Mouse (Mus musculus): ENCODE results near the gene Foxk1. TPM values are rescaled to one million over a fixed set of nuclear protein-coding genes. Genes with fewer than 3 reads are reported as not detected.

Foxk1 gene
- polyA plus RNA-seq, 1 experiment from 2014 or later: 1.8 TPM

GRCm38 (mm10) chr5:142421886-142422285, 20.6 kb downstream of the Foxk1 start:
- 72% methylated on average over 5 of the region's 5 CpGs for WGBS (ENCODE audit: insufficient replicate concordance)
- Histone ChIP-seq H3K27ac (no peak overlapping the region), H3K27me3 (no peaks in the 10 kb centered on the region), H3K9me3 (replicated peaks) (no peaks in the 10 kb centered on the region), H3K4me3 (replicated peaks) (no peak overlapping the region), H3K36me3 (peaks cover 14% of the 10 kb centered on the region), H3K9ac (no peak overlapping the region), H3K4me1 (replicated peaks) (peaks cover 57% of the 10 kb centered on the region), H3K4me2 (no peak overlapping the region)
- ATAC-seq (ENCODE audit: low read depth) (no peak), DNase-seq (no peak)

GRCm38 (mm10) chr5:142423141-142423540, 21.8 kb downstream of the Foxk1 start:
- no peak for DNase-seq
- WGBS (ENCODE audit: insufficient replicate concordance): 80% methylated on average over 10 of the region's 10 CpGs
- ATAC-seq (ENCODE audit: low read depth): no peak
- Histone ChIP-seq H3K36me3 (peaks cover 12% of the 10 kb centered on the region), H3K9me3 (replicated peaks) (no peaks in the 10 kb centered on the region), H3K27me3 (no peaks in the 10 kb centered on the region), H3K27ac (no peak overlapping the region), H3K4me3 (replicated peaks) (no peak overlapping the region), H3K4me1 (replicated peaks) (peaks cover 57% of the 10 kb centered on the region), H3K9ac (no peak overlapping the region), H3K4me2 (no peak overlapping the region)

- Histone ChIP-seq H3K4me3 (replicated peaks) (no peak overlapping the region), H3K27ac (no peak overlapping the region), H3K9me3 (replicated peaks) (no peaks in the 10 kb centered on the region), H3K9ac (no peak overlapping the region), H3K4me2 (no peak overlapping the region), H3K27me3 (no peaks in the 10 kb centered on the region), H3K4me1 (replicated peaks) (peaks cover 52% of the 10 kb centered on the region), H3K36me3 (peaks cover 10% of the 10 kb centered on the region)
- DNase-seq (no peak), ATAC-seq (ENCODE audit: low read depth) (no peak)
- 50% methylated on average over 3 of the region's 3 CpGs for WGBS (ENCODE audit: insufficient replicate concordance)
These were observed 22.4 kb downstream of the Foxk1 start for GRCm38 (mm10) chr5:142423701-142424100.

GRCm38 (mm10) chr5:142424627-142425349, 23.5 kb downstream of the Foxk1 start:
- Histone ChIP-seq H3K36me3 (peaks cover 3% of the 10 kb centered on the region; the same call in 1 of the 2 replicates), H3K4me3 (replicated peaks) (no peak overlapping the region), H3K27me3 (no peaks in the 10 kb centered on the region), H3K4me2 (peak overlapping the region; percentile 6; the same call in 1 of the 2 replicates), H3K4me1 (replicated peaks) (peaks cover 46% of the 10 kb centered on the region), H3K27ac (peak overlapping the region; percentile 65), H3K9ac (no peak overlapping the region), H3K9me3 (replicated peaks) (no peaks in the 10 kb centered on the region)
- no peak for DNase-seq
- 38% methylated on average over 13 of the region's 13 CpGs for WGBS (ENCODE audit: insufficient replicate concordance)
- peak; percentile 34 for ATAC-seq (ENCODE audit: low read depth)

GRCm38 (mm10) chr5:142426476-142426875, 25.2 kb downstream of the Foxk1 start:
- no peak for DNase-seq
- Histone ChIP-seq H3K9me3 (replicated peaks) (no peaks in the 10 kb centered on the region), H3K27me3 (no peaks in the 10 kb centered on the region), H3K4me2 (no peak overlapping the region), H3K9ac (no peak overlapping the region), H3K4me1 (replicated peaks) (peaks cover 54% of the 10 kb centered on the region), H3K27ac (no peak overlapping the region; the same call in 1 of the 2 replicates), H3K36me3 (peaks cover under 1% of the 10 kb centered on the region; the same call in 1 of the 2 replicates), H3K4me3 (replicated peaks) (no peak overlapping the region)
- WGBS (ENCODE audit: insufficient replicate concordance): 75% methylated on average over 2 of the region's 2 CpGs
- ATAC-seq (ENCODE audit: low read depth): no peak

- Histone ChIP-seq H3K4me3 (replicated peaks) (no peak overlapping the region), H3K9me3 (replicated peaks) (no peaks in the 10 kb centered on the region), H3K9ac (0 out of 2 replicates have a peak overlapping the region, but pooled peaks have one; percentile 9), H3K4me1 (replicated peaks) (peaks cover 62% of the 10 kb centered on the region), H3K27me3 (no peaks in the 10 kb centered on the region), H3K4me2 (no peak overlapping the region), H3K36me3 (peaks cover 4% of the 10 kb centered on the region; the same call in 1 of the 2 replicates), H3K27ac (no peak overlapping the region)
- WGBS (ENCODE audit: insufficient replicate concordance): 78% methylated on average over 10 of the region's 10 CpGs
- DNase-seq (no peak), ATAC-seq (ENCODE audit: low read depth) (no peak)
These were observed 26.6 kb downstream of the Foxk1 start for GRCm38 (mm10) chr5:142427876-142428275.

GRCm38 (mm10) chr5:142428691-142429090, 27.4 kb downstream of the Foxk1 start:
- ATAC-seq (ENCODE audit: low read depth) (no peak), DNase-seq (no peak)
- H3K4me2 ChIP-seq: no peak overlapping the region
- no peak overlapping the region for H3K4me3 ChIP-seq (replicated peaks)
- H3K27me3 ChIP-seq: no peaks in the 10 kb centered on the region
- H3K4me1 ChIP-seq (replicated peaks): peaks cover 62% of the 10 kb centered on the region
- no peaks in the 10 kb centered on the region for H3K9me3 ChIP-seq (replicated peaks)
- no peak overlapping the region for H3K27ac ChIP-seq
- no peak overlapping the region for H3K9ac ChIP-seq
- WGBS (ENCODE audit: insufficient replicate concordance): 67% methylated on average over 6 of the region's 6 CpGs
- peaks cover 4% of the 10 kb centered on the region; the same call in 1 of the 2 replicates for H3K36me3 ChIP-seq

- H3K27ac ChIP-seq: no peak overlapping the region
- peaks cover 17% of the 10 kb centered on the region for H3K36me3 ChIP-seq
- 82% methylated on average over 12 of the region's 12 CpGs for WGBS (ENCODE audit: insufficient replicate concordance)
These were observed 29.7 kb downstream of the Foxk1 start for GRCm38 (mm10) chr5:142431029-142431428.

GRCm38 (mm10) chr5:142431811-142432434, 30.6 kb downstream of the Foxk1 start:
- H3K9ac ChIP-seq: no peak overlapping the region
- 80% methylated on average over 9 of the region's 9 CpGs for WGBS (ENCODE audit: insufficient replicate concordance)

More at GRCm38 (mm10) chr5:142431029-142431428, 29.7 kb downstream of the Foxk1 start:
- no peak for DNase-seq
- Histone ChIP-seq H3K27me3 (no peaks in the 10 kb centered on the region), H3K9me3 (replicated peaks) (no peaks in the 10 kb centered on the region), H3K4me2 (no peak overlapping the region), H3K9ac (no peak overlapping the region), H3K4me3 (replicated peaks) (no peak overlapping the region), H3K4me1 (replicated peaks) (peaks cover 40% of the 10 kb centered on the region)
- ATAC-seq (ENCODE audit: low read depth): no peak

GRCm38 (mm10) chr5:142432695-142433094, 31.4 kb downstream of the Foxk1 start:
- H3K4me3 ChIP-seq (replicated peaks): no peak overlapping the region
- H3K36me3 ChIP-seq: peaks cover 27% of the 10 kb centered on the region
- no peaks in the 10 kb centered on the region for H3K27me3 ChIP-seq
- no peak overlapping the region for H3K27ac ChIP-seq
- ATAC-seq (ENCODE audit: low read depth): no peak
- no peak for DNase-seq
- H3K9me3 ChIP-seq (replicated peaks): no peaks in the 10 kb centered on the region
- WGBS (ENCODE audit: insufficient replicate concordance): 73% methylated on average over 4 of the region's 4 CpGs
- H3K9ac ChIP-seq: no peak overlapping the region
- no peak overlapping the region for H3K4me2 ChIP-seq
- H3K4me1 ChIP-seq (replicated peaks): peaks cover 27% of the 10 kb centered on the region

More at GRCm38 (mm10) chr5:142431811-142432434, 30.6 kb downstream of the Foxk1 start:
- H3K4me1 ChIP-seq (replicated peaks): peaks cover 34% of the 10 kb centered on the region
- H3K27me3 ChIP-seq: no peaks in the 10 kb centered on the region
- no peak overlapping the region for H3K4me2 ChIP-seq
- no peak overlapping the region for H3K27ac ChIP-seq
- DNase-seq (no peak), ATAC-seq (ENCODE audit: low read depth) (no peak)
- peaks cover 25% of the 10 kb centered on the region for H3K36me3 ChIP-seq
- H3K9me3 ChIP-seq (replicated peaks): no peaks in the 10 kb centered on the region
- no peak overlapping the region for H3K4me3 ChIP-seq (replicated peaks)

GRCm38 (mm10) chr5:142434052-142434451, 32.8 kb downstream of the Foxk1 start:
- H3K4me1 ChIP-seq (replicated peaks): peaks cover 30% of the 10 kb centered on the region
- H3K9ac ChIP-seq: no peak overlapping the region
- WGBS (ENCODE audit: insufficient replicate concordance): 81% methylated on average over 5 of the region's 5 CpGs
- H3K27ac ChIP-seq: no peak overlapping the region
- no peaks in the 10 kb centered on the region for H3K9me3 ChIP-seq (replicated peaks)
- ATAC-seq (ENCODE audit: low read depth): no peak
- no peak overlapping the region for H3K4me2 ChIP-seq
- no peak overlapping the region for H3K4me3 ChIP-seq (replicated peaks)
- H3K27me3 ChIP-seq: no peaks in the 10 kb centered on the region
- H3K36me3 ChIP-seq: peaks cover 32% of the 10 kb centered on the region
- DNase-seq: no peak

Measured in liver, embryonic 13.5 days (tissue).